Mouse (Mus musculus) hindbrain, embryonic 14.5 days (tissue): ENCODE measurements around the gene Zzef1. TPM values are rescaled to one million over a fixed set of nuclear protein-coding genes. Genes with fewer than 3 reads are reported as not detected.

Experiments used
- ATAC-seq: fragments of 200-750 bp; cut with Nextera tagmentation; 2 replicates; pipeline ENCODE4 v1.8.0; 2017; ENCODE audit warnings: moderate number of reproducible peaks, mild to moderate bottlenecking, moderate TSS enrichment, moderate library complexity; ENCODE audit not compliant: low FRiP score
- DNase-seq: peaks from one replicate; pipeline ENCODE4 v3.0.0-alpha.2; 2015; ENCODE audit warnings: low spot score
- H3K27ac ChIP-seq: fragments of 300-500 bp; sonication (generic); 2 replicates; pipeline ENCODE4 v1.5.1; 2014; ENCODE audit warnings: mild to moderate bottlenecking, moderate library complexity
- H3K27me3 ChIP-seq: fragments of 300-500 bp; sonication (generic); 2 replicates; pipeline ENCODE4 v1.6.1; 2014; ENCODE audit warnings: mild to moderate bottlenecking, low read length, mixed read lengths; ENCODE audit not compliant: control insufficient read depth, insufficient read depth
- H3K36me3 ChIP-seq: fragments of 300-500 bp; sonication (generic); replicated peaks from 2 replicates; pipeline ENCODE4 v1.6.1; 2014; ENCODE audit not compliant: control insufficient read depth, insufficient read depth
- H3K4me1 ChIP-seq: fragments of 300-500 bp; sonication (generic); replicated peaks from 2 replicates; pipeline ENCODE4 v1.6.1; 2014; ENCODE audit warnings: antibody characterized with exemption, low read length, mixed read lengths; ENCODE audit not compliant: control insufficient read depth, insufficient read depth
- H3K4me2 ChIP-seq: fragments of 300-500 bp; sonication (generic); replicated peaks from 2 replicates; pipeline ENCODE4 v1.6.1; 2014; ENCODE audit warnings: mild to moderate bottlenecking, moderate library complexity
- H3K4me3 ChIP-seq: fragments of 300-500 bp; sonication (generic); replicated peaks from 2 replicates; pipeline ENCODE4 v1.5.1; 2014; ENCODE audit warnings: mild to moderate bottlenecking, low read length
- H3K9ac ChIP-seq: fragments of 300-500 bp; sonication (generic); 2 replicates; pipeline ENCODE4 v1.6.1; 2014
- H3K9me3 ChIP-seq: fragments of 300-500 bp; sonication (generic); 2 replicates; pipeline ENCODE4 v1.6.1; 2016; ENCODE audit warnings: low read length; ENCODE audit not compliant: control insufficient read depth
- WGBS: fragments of 180-500 bp; shearing (Covaris S2); extraction: QIAGEN DNeasy Blood & Tissue Kit; methylation state at CpG from one replicate; pipeline ENCODE4 v1.1.7; 2014; 5-methylcytosine and 5-hydroxymethylcytosine counted together
- polyA plus RNA-seq: library from polyadenylated mRNA; unstranded; fragments of >200 nt; fragmentation: Nextera tagmentation; extraction: Ambion mirVana; gene quantifications from 2 replicates; pipeline ENCODE4 v1.2.1, GENCODE M21; 2014

Gene Zzef1
- polyA plus RNA-seq, 1 experiment from 2014 or later, result 18.5 TPM

DNA sequence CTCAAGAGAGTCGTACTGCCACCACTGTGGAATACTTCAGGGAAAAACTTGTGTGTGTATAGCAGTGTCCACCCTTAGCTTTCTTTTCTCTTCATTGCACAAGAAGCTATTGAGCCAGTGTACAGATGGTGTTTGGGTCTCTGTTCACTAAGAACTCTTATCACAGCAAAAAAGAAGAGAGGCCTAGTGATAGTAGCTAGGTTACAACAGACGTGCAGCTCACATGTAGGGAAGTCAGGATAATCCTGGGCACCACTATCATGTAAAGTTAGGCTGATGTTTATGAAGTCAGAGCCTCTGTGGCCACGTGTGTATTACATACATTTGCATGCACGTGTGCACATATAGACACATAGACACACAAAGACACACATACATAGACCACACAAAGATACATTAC, 55.2 kb downstream of the Zzef1 start:
- Histone ChIP-seq H3K27me3 (no peaks in the 10 kb centered on the region), H3K27ac (no peak overlapping the region)
- ATAC-seq, result no peak

DNA sequence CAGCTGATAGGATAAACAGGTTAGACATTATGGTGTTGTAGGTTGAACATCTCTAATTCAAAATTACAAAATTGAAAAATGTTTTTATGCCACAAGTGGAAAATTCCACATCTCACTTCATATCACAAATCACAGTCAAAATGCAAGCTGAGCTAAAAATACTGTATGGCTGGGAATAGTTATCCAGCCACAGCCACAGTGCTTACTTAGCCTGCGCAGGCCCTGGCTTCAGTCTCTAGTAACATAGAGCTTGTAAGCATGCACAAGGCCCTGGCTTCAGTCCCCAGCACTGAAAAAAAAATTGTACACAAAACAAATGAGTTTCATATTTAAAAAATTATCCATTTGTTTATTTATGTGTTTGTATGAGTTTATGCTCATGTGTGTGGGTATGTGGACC, 56.1 kb downstream of the Zzef1 start:
- 93% methylated on average over 1 of the region's 1 CpGs for WGBS
- Histone ChIP-seq H3K9ac (no peak overlapping the region), H3K9me3 (no peaks in the 10 kb centered on the region), H3K27ac (no peak overlapping the region), H3K4me2 (no peak overlapping the region), H3K27me3 (no peaks in the 10 kb centered on the region), H3K36me3 (peaks cover 93% of the 10 kb centered on the region), H3K4me3 (no peak overlapping the region), H3K4me1 (no peaks in the 10 kb centered on the region)
- no peak for DNase-seq
- no peak for ATAC-seq

More for the DNA sequence above, 55.2 kb downstream of the Zzef1 start:
- Histone ChIP-seq H3K4me1 (no peaks in the 10 kb centered on the region), H3K9me3 (no peaks in the 10 kb centered on the region), H3K4me2 (no peak overlapping the region), H3K9ac (no peak overlapping the region), H3K4me3 (no peak overlapping the region), H3K36me3 (peaks cover 91% of the 10 kb centered on the region)
- no peak for DNase-seq
- WGBS, result 91% methylated on average over 4 of the region's 4 CpGs

DNA sequence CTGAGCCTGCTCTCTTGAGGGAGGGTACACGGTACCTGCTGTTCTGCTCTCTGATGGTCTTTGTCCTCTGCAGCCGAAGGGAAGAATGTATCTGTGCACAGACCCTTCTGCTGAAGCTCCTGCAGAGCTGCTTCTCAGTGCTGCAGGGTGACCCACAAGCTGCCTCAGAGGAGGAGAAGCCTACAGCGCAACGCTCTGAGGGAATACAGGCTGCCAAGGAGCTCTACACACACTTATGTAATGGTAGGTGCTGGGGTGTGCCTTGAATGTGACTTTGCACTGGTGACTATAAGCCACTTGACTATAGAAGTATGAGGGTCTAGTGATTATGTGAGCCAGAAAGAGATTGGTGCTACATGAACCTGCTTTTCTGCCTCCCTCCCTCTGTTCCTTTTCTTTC, 57.1 kb downstream of the Zzef1 start:
- no peaks in the 10 kb centered on the region for H3K27me3 ChIP-seq
- no peak overlapping the region for H3K4me2 ChIP-seq
- H3K36me3 ChIP-seq, result peaks cover 93% of the 10 kb centered on the region
- H3K27ac ChIP-seq, result no peak overlapping the region
- no peak overlapping the region for H3K9ac ChIP-seq
- no peak overlapping the region for H3K4me3 ChIP-seq
- DNase-seq (no peak), ATAC-seq (no peak)
- no peaks in the 10 kb centered on the region for H3K4me1 ChIP-seq
- H3K9me3 ChIP-seq, result no peaks in the 10 kb centered on the region
- WGBS, result 89% methylated on average over 4 of the region's 4 CpGs

DNA sequence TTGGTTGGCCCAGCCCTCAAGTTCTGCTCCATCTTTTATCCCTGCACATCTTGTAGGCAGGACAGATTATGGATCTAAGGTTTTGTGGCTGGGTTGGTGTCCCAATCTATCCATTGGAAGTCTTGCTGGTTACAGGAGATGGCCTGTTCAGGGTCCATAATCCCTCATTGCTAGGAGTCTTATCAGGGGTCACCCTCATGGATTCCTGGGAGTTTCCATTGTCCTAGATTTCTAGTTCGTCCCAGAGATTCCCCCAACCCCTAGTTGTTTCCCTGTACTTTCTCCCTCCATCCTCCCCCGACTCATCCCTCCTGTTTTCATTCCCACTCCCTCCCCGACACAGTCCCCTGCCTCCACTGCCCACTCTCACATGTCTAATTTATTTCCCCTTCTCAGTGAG, 58.2 kb downstream of the Zzef1 start:
- ATAC-seq (no peak), DNase-seq (no peak)
- no peaks in the 10 kb centered on the region for H3K27me3 ChIP-seq
- no peaks in the 10 kb centered on the region for H3K4me1 ChIP-seq
- no peaks in the 10 kb centered on the region for H3K9me3 ChIP-seq
- 87% methylated on average over 3 of the region's 3 CpGs for WGBS
- no peak overlapping the region for H3K4me3 ChIP-seq
- H3K4me2 ChIP-seq, result no peak overlapping the region
- H3K36me3 ChIP-seq, result peaks cover 91% of the 10 kb centered on the region
- no peak overlapping the region for H3K9ac ChIP-seq
- H3K27ac ChIP-seq, result no peak overlapping the region

DNA sequence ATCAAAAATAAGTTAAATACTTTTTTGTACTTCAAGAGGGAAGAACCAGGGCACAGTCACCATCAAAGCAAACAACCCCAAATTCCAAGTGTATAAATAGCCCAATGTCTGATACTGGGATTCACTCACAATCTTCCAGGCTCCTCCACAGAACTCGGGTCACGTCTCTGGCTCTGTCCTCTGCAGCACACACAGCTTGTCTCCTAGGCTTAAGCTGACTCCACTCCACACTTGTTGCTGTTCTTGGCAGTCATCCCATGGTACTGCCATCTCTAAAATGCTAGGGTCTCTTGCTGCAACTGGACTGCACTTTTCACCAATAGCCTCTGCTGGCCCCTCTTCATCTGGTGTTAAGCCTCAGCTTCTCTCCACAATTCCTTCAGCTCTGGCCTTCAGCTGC, 60.7 kb downstream of the Zzef1 start:
- 89% methylated on average over 2 of the region's 2 CpGs for WGBS
- H3K27ac ChIP-seq, result no peak overlapping the region
- no peaks in the 10 kb centered on the region for H3K9me3 ChIP-seq
- no peak overlapping the region for H3K4me3 ChIP-seq
- H3K9ac ChIP-seq, result no peak overlapping the region
- ATAC-seq (no peak), DNase-seq (no peak)
- H3K4me1 ChIP-seq, result no peaks in the 10 kb centered on the region
- H3K4me2 ChIP-seq, result no peak overlapping the region
- H3K27me3 ChIP-seq, result no peaks in the 10 kb centered on the region
- peaks cover 97% of the 10 kb centered on the region for H3K36me3 ChIP-seq

DNA sequence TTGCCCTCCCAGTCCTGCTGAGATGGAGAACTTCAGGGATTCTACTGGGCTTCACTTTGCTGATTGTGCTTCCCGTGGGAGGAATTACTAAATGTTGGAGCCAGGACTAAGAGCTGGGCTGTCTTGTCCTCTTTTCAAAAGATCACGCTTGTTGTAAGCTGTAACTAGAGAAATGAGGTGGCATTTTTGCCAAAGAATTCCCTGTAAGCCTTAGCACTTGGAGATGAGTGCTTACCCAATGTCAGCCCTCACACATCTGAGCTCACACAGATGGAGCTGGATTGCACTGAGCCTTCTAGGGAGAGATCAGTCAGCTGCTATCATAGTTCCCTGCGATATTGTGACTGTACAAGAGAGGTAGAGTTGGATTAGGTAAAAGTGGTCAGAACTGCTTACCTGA, 65.2 kb downstream of the Zzef1 start:
- WGBS, result 94% methylated on average over 3 of the region's 3 CpGs
- peaks cover 97% of the 10 kb centered on the region for H3K36me3 ChIP-seq

DNA sequence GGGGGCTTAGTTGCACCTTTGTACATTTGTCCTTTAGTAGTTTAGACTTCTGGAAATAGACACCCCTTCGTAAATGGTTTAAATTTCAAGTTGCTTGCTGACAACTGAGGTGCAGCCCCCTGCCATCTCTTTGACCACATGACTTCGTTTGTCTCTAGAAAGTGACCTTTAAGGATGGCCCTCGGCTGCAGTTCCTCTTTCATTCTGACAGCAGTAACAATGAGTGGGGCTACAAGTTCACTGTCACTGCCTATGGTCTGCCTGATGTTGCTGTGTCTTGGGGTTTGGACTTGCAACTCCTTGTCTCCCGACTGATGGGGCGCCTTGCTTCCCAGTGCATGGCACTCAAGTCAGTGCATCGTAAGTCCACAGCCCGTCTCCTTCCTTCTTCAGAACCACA, 70.4 kb downstream of the Zzef1 start:
- ATAC-seq (no peak), DNase-seq (no peak)
- Histone ChIP-seq H3K4me3 (no peak overlapping the region), H3K4me1 (no peaks in the 10 kb centered on the region), H3K36me3 (peaks cover 89% of the 10 kb centered on the region), H3K9ac (no peak overlapping the region), H3K27ac (no peak overlapping the region), H3K9me3 (no peaks in the 10 kb centered on the region), H3K4me2 (no peak overlapping the region), H3K27me3 (no peaks in the 10 kb centered on the region)
- 83% methylated on average over 7 of the region's 7 CpGs for WGBS

More for the DNA sequence above, 65.2 kb downstream of the Zzef1 start:
- Histone ChIP-seq H3K27ac (no peak overlapping the region), H3K4me1 (no peaks in the 10 kb centered on the region), H3K4me2 (no peak overlapping the region), H3K27me3 (no peaks in the 10 kb centered on the region), H3K4me3 (no peak overlapping the region), H3K9ac (no peak overlapping the region), H3K9me3 (no peaks in the 10 kb centered on the region)
- ATAC-seq, result no peak
- DNase-seq, result no peak

DNA sequence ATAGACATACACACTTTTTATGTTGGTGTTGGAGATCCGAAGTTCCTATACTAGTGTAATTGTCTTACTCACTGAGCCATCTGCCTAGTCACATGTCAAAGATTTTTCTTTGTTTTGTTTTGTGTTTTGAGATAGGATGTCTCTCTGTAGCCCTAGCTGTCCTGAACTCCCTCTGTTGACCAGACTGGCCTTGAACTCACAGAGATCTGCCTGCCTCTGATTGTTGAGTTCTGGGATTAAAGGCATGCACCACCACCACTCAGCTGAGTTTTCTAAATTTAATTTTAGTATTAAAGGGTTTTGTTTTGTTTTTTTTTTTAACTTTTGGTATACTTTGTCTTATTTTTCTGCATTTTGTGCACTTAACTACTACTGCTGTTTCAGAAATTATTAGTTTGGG, 76.0 kb downstream of the Zzef1 start:
- Histone ChIP-seq H3K36me3 (peaks cover 86% of the 10 kb centered on the region), H3K4me2 (no peak overlapping the region), H3K4me3 (no peak overlapping the region), H3K27ac (no peak overlapping the region), H3K4me1 (no peaks in the 10 kb centered on the region), H3K27me3 (no peaks in the 10 kb centered on the region), H3K9ac (no peak overlapping the region), H3K9me3 (no peaks in the 10 kb centered on the region)
- ATAC-seq (no peak), DNase-seq (no peak)
- 93% methylated on average over 1 of the region's 1 CpGs for WGBS

DNA sequence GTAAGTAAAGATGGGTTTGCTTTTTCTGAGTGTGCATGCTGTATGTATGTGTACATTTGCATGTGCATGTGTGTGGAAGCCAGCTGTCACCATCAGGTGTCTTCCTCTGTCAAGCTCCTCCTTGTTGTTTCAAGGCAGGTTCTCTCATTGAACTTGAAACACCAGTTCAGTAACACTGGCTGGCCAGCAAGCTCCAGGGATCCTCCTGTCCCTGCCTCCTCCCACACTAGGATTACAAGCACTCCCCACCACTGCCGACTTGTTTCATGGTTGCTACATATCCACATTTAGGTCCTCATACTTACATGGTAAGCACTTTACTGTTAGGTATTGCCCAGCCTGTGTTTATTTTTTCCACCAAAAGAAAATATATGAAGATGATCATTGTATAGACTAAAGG, 96.6 kb downstream of the Zzef1 start:
- Histone ChIP-seq H3K36me3 (peaks cover 78% of the 10 kb centered on the region), H3K4me3 (no peak overlapping the region), H3K9me3 (no peaks in the 10 kb centered on the region), H3K4me1 (no peaks in the 10 kb centered on the region), H3K4me2 (no peak overlapping the region), H3K9ac (no peak overlapping the region), H3K27me3 (no peaks in the 10 kb centered on the region), H3K27ac (no peak overlapping the region)
- ATAC-seq (no peak), DNase-seq (no peak)
- 87% methylated on average over 1 of the region's 1 CpGs for WGBS

DNA sequence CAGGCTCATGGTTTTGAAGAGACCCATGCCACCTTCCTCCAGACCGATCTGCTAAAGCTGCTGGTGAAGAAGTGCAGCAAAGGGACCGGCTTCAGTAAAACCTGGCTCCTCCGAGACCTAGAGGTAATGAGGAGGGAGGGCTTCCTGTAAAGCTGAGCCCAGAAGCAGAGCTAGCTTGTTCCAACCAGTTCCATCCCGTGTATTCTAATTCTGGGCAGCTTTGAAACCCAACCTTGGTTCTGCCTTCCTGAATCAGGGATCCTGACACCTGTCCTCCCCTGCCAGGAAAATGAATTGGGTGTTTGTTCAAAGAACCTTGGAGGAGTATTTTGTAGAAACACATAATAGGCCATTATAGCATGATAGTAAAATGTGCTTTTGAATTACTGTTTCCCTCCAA, 112.4 kb downstream of the Zzef1 start:
- 87% methylated on average over 4 of the region's 4 CpGs for WGBS
- Histone ChIP-seq H3K4me3 (no peak overlapping the region), H3K4me1 (no peaks in the 10 kb centered on the region), H3K9me3 (no peaks in the 10 kb centered on the region), H3K4me2 (no peak overlapping the region), H3K36me3 (peaks cover 96% of the 10 kb centered on the region), H3K27me3 (no peaks in the 10 kb centered on the region), H3K27ac (no peak overlapping the region), H3K9ac (no peak overlapping the region)
- no peak for ATAC-seq
- DNase-seq, result no peak
